Comparison of ENCODE assay signal across 16 mouse cellular contexts in genomic region chr8:120037611-120038010, GRCm38 (mm10). TPM values are rescaled to one million over a fixed set of nuclear protein-coding genes. Genes with fewer than 3 reads are reported as not detected.
DNase-seq lines count a peak whose midpoint lies in the region; ATAC-seq lines count a peak whose summit lies in the region.
"Had no signal": no experiment of that assay in that cellular context is flagged by ENCODE, and none has a peak within 500 bp of the region (broad histone marks: within the 10 kb centered on the region; RNA-seq: fewer than 3 reads in every experiment).

No protein-coding gene starts in this region.

- no peak overlapping the region for H3K27ac ChIP-seq in heart, embryonic 13.5 days (replicated peaks)
- no peak overlapping the region for H3K27ac ChIP-seq in heart, embryonic 12.5 days (ENCODE audit: poor library complexity, severe bottlenecking)
- no peak overlapping the region for H3K27ac ChIP-seq in hindbrain, embryonic 12.5 days
- H3K27ac ChIP-seq: embryonic facial prominence, embryonic 12.5 days; forebrain, embryonic 13.5 days; forebrain, embryonic 15.5 days had no signal

- H3K36me3 ChIP-seq in heart, embryonic 13.5 days, result no peaks in the 10 kb centered on the region
- no peaks in the 10 kb centered on the region for H3K36me3 ChIP-seq in heart, embryonic 12.5 days
- H3K36me3 ChIP-seq in hindbrain, embryonic 12.5 days, result no peaks in the 10 kb centered on the region
- H3K36me3 ChIP-seq: embryonic facial prominence, embryonic 12.5 days; forebrain, embryonic 15.5 days; G1E had no signal

- WGBS in heart, embryonic 13.5 days, result 72% methylated on average over 8 of the region's 8 CpGs
- 77% methylated on average over 8 of the region's 8 CpGs for WGBS in heart, embryonic 12.5 days
- 86% methylated on average over 8 of the region's 8 CpGs for WGBS in hindbrain, embryonic 12.5 days

- H3K9ac ChIP-seq in heart, embryonic 13.5 days, result no peak overlapping the region
- H3K9ac ChIP-seq in heart, embryonic 12.5 days, result no peak overlapping the region
- H3K9ac ChIP-seq in hindbrain, embryonic 12.5 days, result no peak overlapping the region
- H3K9ac ChIP-seq: embryonic facial prominence, embryonic 12.5 days; forebrain, embryonic 13.5 days; forebrain, embryonic 15.5 days; forebrain, postnatal 0 days had no signal

- H3K4me1 ChIP-seq in heart, embryonic 13.5 days, result peaks cover 55% of the 10 kb centered on the region
- H3K4me1 ChIP-seq in heart, embryonic 12.5 days (replicated peaks), result peaks cover 52% of the 10 kb centered on the region
- peaks cover 12% of the 10 kb centered on the region for H3K4me1 ChIP-seq in hindbrain, embryonic 12.5 days
- H3K4me1 ChIP-seq: forebrain, embryonic 13.5 days; forebrain, embryonic 15.5 days had no signal

- peak overlapping the region; percentile 26; the same call in 1 of the 2 replicates for H3K4me2 ChIP-seq in heart, embryonic 13.5 days
- H3K4me2 ChIP-seq in heart, embryonic 12.5 days, result no peak overlapping the region
- no peak overlapping the region for H3K4me2 ChIP-seq in hindbrain, embryonic 12.5 days (replicated peaks)
- H3K4me2 ChIP-seq: embryonic facial prominence, embryonic 12.5 days; forebrain, embryonic 13.5 days; forebrain, embryonic 15.5 days had no signal

- no peaks in the 10 kb centered on the region for H3K9me3 ChIP-seq in heart, embryonic 13.5 days
- H3K9me3 ChIP-seq in heart, embryonic 12.5 days (replicated peaks), result peaks cover 4% of the 10 kb centered on the region; the same call in 1 of the 2 replicates
- no peaks in the 10 kb centered on the region for H3K9me3 ChIP-seq in hindbrain, embryonic 12.5 days (replicated peaks)
- H3K9me3 ChIP-seq: embryonic facial prominence, embryonic 10.5 days; embryonic facial prominence, embryonic 12.5 days; forebrain, embryonic 13.5 days; forebrain, embryonic 15.5 days; G1E had no signal

- ATAC-seq in heart, embryonic 13.5 days (ENCODE audit: extremely low read depth, insufficient number of reproducible peaks, low FRiP score, low TSS enrichment), result no peak
- no peak for ATAC-seq in heart, embryonic 12.5 days (ENCODE audit: insufficient number of reproducible peaks, low FRiP score)
- ATAC-seq in hindbrain, embryonic 12.5 days (ENCODE audit: low FRiP score), result no peak
- ATAC-seq: CD4-positive, CD25-positive, alpha-beta regulatory T cell, adult 4 months; forebrain, embryonic 13.5 days; forebrain, embryonic 15.5 days; forebrain, postnatal 0 days had no signal

- peak; percentile 49 to 65 for DNase-seq in cerebellum, postnatal 10 days
- DNase-seq in cerebellum, postnatal 14 days, result no peak
- DNase-seq in MN1 (ENCODE audit: low spot score), result peak; percentile 68
- DNase-seq: B cell, adult 2 months; cerebellum, adult 11-12 months; cerebellum, adult 9-10 months had no signal

- no peak overlapping the region for H3K4me3 ChIP-seq in heart, embryonic 13.5 days
- no peak overlapping the region for H3K4me3 ChIP-seq in heart, embryonic 12.5 days
- H3K4me3 ChIP-seq in hindbrain, embryonic 12.5 days, result no peak overlapping the region
- H3K4me3 ChIP-seq: embryonic facial prominence, embryonic 10.5 days; embryonic facial prominence, embryonic 12.5 days; forebrain, embryonic 13.5 days; forebrain, embryonic 15.5 days had no signal

- peaks cover 19% of the 10 kb centered on the region for H3K27me3 ChIP-seq in heart, embryonic 13.5 days (replicated peaks)
- peaks cover 17% of the 10 kb centered on the region for H3K27me3 ChIP-seq in heart, embryonic 12.5 days (replicated peaks)
- H3K27me3 ChIP-seq in hindbrain, embryonic 12.5 days, result no peaks in the 10 kb centered on the region
- H3K27me3 ChIP-seq: embryonic facial prominence, embryonic 12.5 days; forebrain, embryonic 13.5 days; forebrain, embryonic 15.5 days had no signal

RNA-seq across cellular contexts. Expression of gene Crispld2, which starts 45.4 kb away (rescaled TPM):
- polyA plus RNA-seq in heart, embryonic 13.5 days (2015; fragmentation: Nextera tagmentation; extraction: Ambion mirVana), result 3.9 and 4.1 TPM in 2 replicates
- 3.7 and 4.1 TPM in 2 replicates for polyA plus RNA-seq in heart, embryonic 12.5 days (2016; fragmentation: Nextera tagmentation; extraction: Ambion mirVana)
- polyA plus RNA-seq in hindbrain, embryonic 12.5 days (2016; fragmentation: Nextera tagmentation; extraction: Ambion mirVana), result 4.8 and 5.3 TPM in 2 replicates

Comparison
In these comparisons a context has a peak if more than half of its experiments do, and no peak if none do; other contexts are left out.
1. DNase-seq: peak in cerebellum, postnatal 10 days (2 of 2) and MN1 (single experiment); none in cerebellum, postnatal 14 days (0 of 2).